Mouse (Mus musculus) midbrain, embryonic 16.5 days (tissue): ENCODE results near the gene Tmem39a. TPM values are rescaled to one million over a fixed set of nuclear protein-coding genes. Genes with fewer than 3 reads are reported as not detected.

ENCODE experiments used
- ATAC-seq: fragments of 200-750 bp; cut with Nextera tagmentation; 2 replicates; pipeline ENCODE4 v1.8.0; 2017; ENCODE audit warnings: moderate TSS enrichment
- H3K27ac ChIP-seq: fragments of 300-500 bp; sonication (generic); 2 replicates; pipeline ENCODE4 v1.5.1; 2014; ENCODE audit warnings: mild to moderate bottlenecking, low read length, mixed read lengths
- H3K27me3 ChIP-seq: fragments of 300-500 bp; sonication (generic); 2 replicates; pipeline ENCODE4 v1.6.1; 2014; ENCODE audit warnings: low read depth, low read length, mixed read lengths; ENCODE audit not compliant: control insufficient read depth, insufficient read depth
- H3K36me3 ChIP-seq: fragments of 300-500 bp; sonication (generic); 2 replicates; pipeline ENCODE4 v1.6.1; 2014; ENCODE audit warnings: mild to moderate bottlenecking, low read length, moderate library complexity, mixed read lengths; ENCODE audit not compliant: control insufficient read depth, insufficient read depth
- H3K4me1 ChIP-seq: fragments of 300-500 bp; sonication (generic); 2 replicates; pipeline ENCODE4 v1.6.1; 2014; ENCODE audit warnings: mild to moderate bottlenecking, low read length, mixed read lengths; ENCODE audit not compliant: control insufficient read depth, insufficient read depth
- H3K4me2 ChIP-seq: fragments of 300-500 bp; sonication (generic); 2 replicates; pipeline ENCODE4 v1.6.1; 2014; ENCODE audit warnings: mild to moderate bottlenecking, low read length, mixed read lengths
- H3K4me3 ChIP-seq: fragments of 300-500 bp; sonication (generic); 2 replicates; pipeline ENCODE4 v1.5.1; 2014; ENCODE audit warnings: low read depth, mild to moderate bottlenecking, low read length, moderate library complexity, mixed read lengths
- H3K9ac ChIP-seq: fragments of 300-500 bp; sonication (generic); 2 replicates; pipeline ENCODE4 v1.6.1; 2014; ENCODE audit warnings: low read depth, low read length, mixed read lengths
- H3K9me3 ChIP-seq: fragments of 300-500 bp; sonication (generic); replicated peaks from 2 replicates; pipeline ENCODE4 v1.6.1; 2014; ENCODE audit warnings: mild to moderate bottlenecking, low read length, mixed read lengths; ENCODE audit not compliant: control insufficient read depth, poor library complexity, severe bottlenecking
- WGBS: fragments of 180-500 bp; shearing (Covaris S2); extraction: QIAGEN DNeasy Blood & Tissue Kit; methylation state at CpG from one replicate; pipeline ENCODE4 v1.1.7; 2014; 5-methylcytosine and 5-hydroxymethylcytosine counted together
- polyA plus RNA-seq: library from polyadenylated mRNA; unstranded; fragments of >200 nt; fragmentation: Nextera tagmentation; extraction: Ambion mirVana; gene quantifications from 2 replicates; pipeline ENCODE4 v1.2.1, GENCODE M21; 2015

Tmem39a gene
- polyA plus RNA-seq, 1 experiment from 2014 or later, result 33.8 TPM

GRCm38 (mm10) chr16:38548000-38548399 is 10.5 kb upstream of the Tmem39a start:
- H3K36me3 ChIP-seq, result peaks cover 11% of the 10 kb centered on the region
- peaks cover 20% of the 10 kb centered on the region for H3K4me1 ChIP-seq
- no peaks in the 10 kb centered on the region for H3K9me3 ChIP-seq
- ATAC-seq, result no peak
- no peak overlapping the region for H3K4me3 ChIP-seq
- WGBS, result 90% methylated on average over 1 of the region's 1 CpGs
- peak overlapping the region; percentile 55 for H3K4me2 ChIP-seq
- H3K27me3 ChIP-seq, result peaks cover 3% of the 10 kb centered on the region; the same call in 1 of the 2 replicates
- H3K27ac ChIP-seq, result no peak overlapping the region
- no peak overlapping the region for H3K9ac ChIP-seq

- H3K4me2 ChIP-seq, result peak within 1 kb of the TSS; percentile 55
- peak within 1 kb of the TSS; percentile 90 for H3K27ac ChIP-seq
- H3K27me3 ChIP-seq, result peaks cover 10% of the 10 kb centered on the region
- ATAC-seq, result peak; percentile 98
- peak within 1 kb of the TSS; percentile 94 for H3K9ac ChIP-seq
- H3K36me3 ChIP-seq, result peaks cover 4% of the 10 kb centered on the region; the same call in 1 of the 2 replicates
- 2% methylated on average over 54 of the region's 54 CpGs for WGBS
- H3K4me1 ChIP-seq, result peaks cover 20% of the 10 kb centered on the region
- H3K9me3 ChIP-seq, result no peaks in the 10 kb centered on the region
- H3K4me3 ChIP-seq, result peak within 1 kb of the TSS; percentile 90
Measured at GRCm38 (mm10) chr16:38549479-38550396, 8.8 kb upstream of the Tmem39a start, which contains the start of gene Poglut1. Gene Poglut1 (minus strand): TSS chr16:38550258.

- Histone ChIP-seq H3K4me1 (no peaks in the 10 kb centered on the region), H3K4me3 (no peak overlapping the region), H3K27me3 (peaks cover 12% of the 10 kb centered on the region), H3K9ac (no peak overlapping the region), H3K36me3 (no peaks in the 10 kb centered on the region), H3K4me2 (no peak overlapping the region), H3K27ac (no peak overlapping the region), H3K9me3 (no peaks in the 10 kb centered on the region)
- ATAC-seq, result no peak
- 86% methylated on average over 3 of the region's 3 CpGs for WGBS
Measured at GRCm38 (mm10) chr16:38555988-38556387, 2.5 kb upstream of the Tmem39a start.

GRCm38 (mm10) chr16:38562131-38562967 is 3.9 kb downstream of the Tmem39a start:
- H3K9me3 ChIP-seq, result no peaks in the 10 kb centered on the region
- ATAC-seq, result peak; percentile 97
- H3K4me1 ChIP-seq, result peaks cover 9% of the 10 kb centered on the region
- H3K4me3 ChIP-seq, result peak overlapping the region; percentile 59
- H3K27ac ChIP-seq, result peak overlapping the region; percentile 82
- peak overlapping the region; percentile 69 for H3K4me2 ChIP-seq
- H3K9ac ChIP-seq, result peak overlapping the region; percentile 76
- H3K36me3 ChIP-seq, result peaks cover 3% of the 10 kb centered on the region; the same call in 1 of the 2 replicates
- WGBS, result 7% methylated on average over 37 of the region's 37 CpGs
- no peaks in the 10 kb centered on the region; the same call in none of the 2 replicates for H3K27me3 ChIP-seq

- peak overlapping the region; percentile 69 for H3K4me2 ChIP-seq
- ATAC-seq, result peak; percentile 89; the same call in 1 of the 2 replicates
- peak overlapping the region; percentile 82 for H3K27ac ChIP-seq
- no peaks in the 10 kb centered on the region for H3K9me3 ChIP-seq
- peak overlapping the region; percentile 76 for H3K9ac ChIP-seq
- H3K4me3 ChIP-seq, result peak overlapping the region; percentile 59
- H3K36me3 ChIP-seq, result peaks cover 3% of the 10 kb centered on the region; the same call in 1 of the 2 replicates
- peaks cover 9% of the 10 kb centered on the region for H3K4me1 ChIP-seq
- under 1% methylated on average over 24 of the region's 25 CpGs for WGBS
- no peaks in the 10 kb centered on the region; the same call in none of the 2 replicates for H3K27me3 ChIP-seq
Measured at GRCm38 (mm10) chr16:38562968-38563327, 4.5 kb downstream of the Tmem39a start.

- H3K27ac ChIP-seq, result no peak overlapping the region
- peaks cover 9% of the 10 kb centered on the region for H3K4me1 ChIP-seq
- peaks cover 3% of the 10 kb centered on the region; the same call in 1 of the 2 replicates for H3K36me3 ChIP-seq
- H3K9ac ChIP-seq, result peak overlapping the region; percentile 76
- no peaks in the 10 kb centered on the region; the same call in none of the 2 replicates for H3K27me3 ChIP-seq
- peak overlapping the region; percentile 69 for H3K4me2 ChIP-seq
- H3K9me3 ChIP-seq, result no peaks in the 10 kb centered on the region
- H3K4me3 ChIP-seq, result peak overlapping the region; percentile 59
- 39% methylated on average over 10 of the region's 10 CpGs for WGBS
- ATAC-seq, result no peak
Measured at GRCm38 (mm10) chr16:38563516-38563915, 5.0 kb downstream of the Tmem39a start.

- H3K27me3 ChIP-seq, result no peaks in the 10 kb centered on the region
- H3K9ac ChIP-seq, result no peak overlapping the region
- WGBS, result 98% methylated on average over 5 of the region's 5 CpGs
- ATAC-seq, result no peak
- H3K36me3 ChIP-seq, result peaks cover 13% of the 10 kb centered on the region; the same call in 1 of the 2 replicates
- H3K4me1 ChIP-seq, result peaks cover 9% of the 10 kb centered on the region
- H3K9me3 ChIP-seq, result no peaks in the 10 kb centered on the region
- H3K27ac ChIP-seq, result no peak overlapping the region
- no peak overlapping the region for H3K4me3 ChIP-seq
- H3K4me2 ChIP-seq, result no peak overlapping the region
Measured at GRCm38 (mm10) chr16:38568192-38568591, 9.7 kb downstream of the Tmem39a start.

- Histone ChIP-seq H3K9me3 (no peaks in the 10 kb centered on the region), H3K4me1 (no peaks in the 10 kb centered on the region; the same call in 1 of the 2 replicates), H3K36me3 (peaks cover 22% of the 10 kb centered on the region; the same call in 1 of the 2 replicates), H3K27me3 (no peaks in the 10 kb centered on the region), H3K4me2 (no peak overlapping the region), H3K27ac (no peak overlapping the region), H3K4me3 (no peak overlapping the region), H3K9ac (no peak overlapping the region)
- ATAC-seq, result no peak
- 100% methylated on average over 3 of the region's 3 CpGs for WGBS
Measured at GRCm38 (mm10) chr16:38571481-38571880, 13.0 kb downstream of the Tmem39a start.
